Mouse (Mus musculus) liver, embryonic 11.5 days (tissue): ENCODE measurements at regions not wholly inside any gene's neighbourhood (a gene's known extent, or its start where the extent isn't known, plus 50 kb on each side); places are given as distances from the start of the nearest gene placed in this dataset.
A peak's percentile ranks its signal among the peaks of the same experiment; 100 is the strongest.

Source experiments
- ATAC-seq: fragments of 200-750 bp; cut with Nextera tagmentation; replicated peaks from 2 replicates; pipeline ENCODE4 v1.8.0; 2017; ENCODE audit warnings: moderate number of reproducible peaks, mild to moderate bottlenecking, moderate TSS enrichment, moderate library complexity; ENCODE audit not compliant: low FRiP score
- DNase-seq: peaks from one replicate; pipeline ENCODE4 v3.0.0-alpha.2; 2017; ENCODE audit warnings: low spot score
- H3K27ac ChIP-seq: fragments of 300-500 bp; sonication (generic); 2 replicates; pipeline ENCODE4 v1.5.1; 2014; ENCODE audit warnings: mild to moderate bottlenecking, low read depth, low read length, control low read depth
- H3K27me3 ChIP-seq: fragments of 300-500 bp; sonication (generic); replicated peaks from 2 replicates; pipeline ENCODE4 v1.6.1; 2014; ENCODE audit warnings: low read length, mixed read lengths; ENCODE audit not compliant: control insufficient read depth, insufficient read depth
- H3K36me3 ChIP-seq: fragments of 300-500 bp; sonication (generic); 2 replicates; pipeline ENCODE4 v1.6.1; 2014; ENCODE audit warnings: mild to moderate bottlenecking, low read length, moderate library complexity, mixed read lengths; ENCODE audit not compliant: control insufficient read depth, insufficient read depth
- H3K4me1 ChIP-seq: fragments of 300-500 bp; sonication (generic); replicated peaks from 2 replicates; pipeline ENCODE4 v1.6.1; 2014; ENCODE audit warnings: low read length, mixed read lengths; ENCODE audit not compliant: control insufficient read depth, insufficient read depth
- H3K4me2 ChIP-seq: fragments of 300-500 bp; sonication (generic); 2 replicates; pipeline ENCODE4 v1.6.1; 2014; ENCODE audit warnings: mild to moderate bottlenecking, control low read depth, moderate library complexity
- H3K4me3 ChIP-seq: fragments of 300-500 bp; sonication (generic); 2 replicates; pipeline ENCODE4 v1.5.1; 2014; ENCODE audit warnings: low read depth, low read length, control low read depth
- H3K9ac ChIP-seq: fragments of 300-500 bp; sonication (generic); 2 replicates; pipeline ENCODE4 v1.6.1; 2014; ENCODE audit warnings: low read depth, low read length, control low read depth
- H3K9me3 ChIP-seq: fragments of 300-500 bp; sonication (generic); 2 replicates; pipeline ENCODE4 v1.6.1; 2016; ENCODE audit warnings: low read length, inconsistent platforms, mixed read lengths; ENCODE audit not compliant: control insufficient read depth
- WGBS: fragments of 180-500 bp; shearing (Covaris S2); extraction: QIAGEN DNeasy Blood & Tissue Kit; methylation state at CpG from one replicate; pipeline ENCODE4 v1.1.7; 2014; 5-methylcytosine and 5-hydroxymethylcytosine counted together

- H3K4me1 ChIP-seq = no peaks in the 10 kb centered on the region
- no peak for DNase-seq
- ATAC-seq = no peak
- H3K27ac ChIP-seq = no peak overlapping the region
- no peak overlapping the region for H3K9ac ChIP-seq
- H3K9me3 ChIP-seq = no peaks in the 10 kb centered on the region
- H3K4me3 ChIP-seq = no peak overlapping the region
- H3K27me3 ChIP-seq = no peaks in the 10 kb centered on the region
- no peaks in the 10 kb centered on the region for H3K36me3 ChIP-seq
- H3K4me2 ChIP-seq = no peak overlapping the region
- WGBS = 80% methylated on average over 4 of the region's 4 CpGs
Observed at GRCm38 (mm10) chr11:17458946-17459345, 201.6 kb downstream of the C1d start.

- Histone ChIP-seq H3K9me3 (no peaks in the 10 kb centered on the region), H3K4me2 (peak overlapping the region; percentile 23; the same call in 1 of the 2 replicates), H3K4me3 (no peak overlapping the region), H3K36me3 (no peaks in the 10 kb centered on the region), H3K4me1 (no peaks in the 10 kb centered on the region), H3K9ac (no peak overlapping the region), H3K27me3 (no peaks in the 10 kb centered on the region), H3K27ac (no peak overlapping the region)
- 40% methylated on average over 11 of the region's 11 CpGs for WGBS
- ATAC-seq (no peak), DNase-seq (no peak)
Observed at GRCm38 (mm10) chr11:17460024-17460919, 202.9 kb downstream of the C1d start.

GRCm38 (mm10) chr11:17460920-17461279, 203.5 kb downstream of the C1d start:
- no peaks in the 10 kb centered on the region for H3K9me3 ChIP-seq
- no peaks in the 10 kb centered on the region for H3K36me3 ChIP-seq
- DNase-seq (no peak), ATAC-seq (no peak)
- no peak overlapping the region for H3K9ac ChIP-seq
- H3K4me3 ChIP-seq = no peak overlapping the region
- H3K4me2 ChIP-seq = peak overlapping the region; percentile 23
- no peaks in the 10 kb centered on the region for H3K27me3 ChIP-seq
- no peak overlapping the region for H3K27ac ChIP-seq
- WGBS = 9% methylated on average over 13 of the region's 13 CpGs
- H3K4me1 ChIP-seq = no peaks in the 10 kb centered on the region

- ATAC-seq (no peak), DNase-seq (no peak)
- Histone ChIP-seq H3K9ac (no peak overlapping the region), H3K27ac (no peak overlapping the region), H3K4me2 (no peak overlapping the region), H3K27me3 (no peaks in the 10 kb centered on the region), H3K9me3 (no peaks in the 10 kb centered on the region), H3K4me3 (no peak overlapping the region), H3K36me3 (no peaks in the 10 kb centered on the region), H3K4me1 (no peaks in the 10 kb centered on the region)
- WGBS = 70% methylated on average over 1 of the region's 1 CpGs
Observed at GRCm38 (mm10) chr11:17461701-17462100, 204.3 kb downstream of the C1d start.

GRCm38 (mm10) chr11:17464875-17465274, 207.5 kb downstream of the C1d start:
- Histone ChIP-seq H3K27ac (no peak overlapping the region), H3K9ac (no peak overlapping the region), H3K36me3 (no peaks in the 10 kb centered on the region), H3K4me3 (no peak overlapping the region), H3K4me1 (no peaks in the 10 kb centered on the region), H3K9me3 (no peaks in the 10 kb centered on the region), H3K27me3 (no peaks in the 10 kb centered on the region), H3K4me2 (no peak overlapping the region)
- 46% methylated on average over 2 of the region's 2 CpGs for WGBS
- DNase-seq = no peak
- ATAC-seq = no peak

- Histone ChIP-seq H3K4me2 (no peak overlapping the region), H3K4me1 (no peaks in the 10 kb centered on the region), H3K27me3 (no peaks in the 10 kb centered on the region), H3K9me3 (no peaks in the 10 kb centered on the region), H3K9ac (no peak overlapping the region), H3K4me3 (no peak overlapping the region), H3K27ac (no peak overlapping the region), H3K36me3 (no peaks in the 10 kb centered on the region)
- 84% methylated on average over 2 of the region's 2 CpGs for WGBS
- no peak for ATAC-seq
- no peak for DNase-seq
Observed at GRCm38 (mm10) chr11:17468431-17469165, 211.2 kb downstream of the C1d start.

GRCm38 (mm10) chr11:17481436-17481996, 224.1 kb downstream of the C1d start:
- Histone ChIP-seq H3K9me3 (no peaks in the 10 kb centered on the region), H3K9ac (no peak overlapping the region), H3K27ac (no peak overlapping the region), H3K4me3 (no peak overlapping the region), H3K4me1 (no peaks in the 10 kb centered on the region), H3K36me3 (no peaks in the 10 kb centered on the region), H3K4me2 (no peak overlapping the region), H3K27me3 (no peaks in the 10 kb centered on the region)
- ATAC-seq (no peak), DNase-seq (no peak)
- 66% methylated on average over 4 of the region's 4 CpGs for WGBS

GRCm38 (mm10) chr11:17483849-17484441, 226.6 kb downstream of the C1d start:
- H3K36me3 ChIP-seq = no peaks in the 10 kb centered on the region
- no peaks in the 10 kb centered on the region for H3K4me1 ChIP-seq
- no peaks in the 10 kb centered on the region for H3K9me3 ChIP-seq
- no peak overlapping the region for H3K4me2 ChIP-seq
- H3K27ac ChIP-seq = no peak overlapping the region
- DNase-seq = no peak
- 72% methylated on average over 3 of the region's 3 CpGs for WGBS
- H3K9ac ChIP-seq = no peak overlapping the region
- H3K4me3 ChIP-seq = no peak overlapping the region
- no peak for ATAC-seq
- no peaks in the 10 kb centered on the region for H3K27me3 ChIP-seq
